Mouse (Mus musculus) G1E (cell line): ENCODE measurements at regions not wholly inside any gene's neighbourhood (a gene's known extent, or its start where the extent isn't known, plus 50 kb on each side); places are given as distances from the start of the nearest gene placed in this dataset.

Experiments used
- ATAC-seq: 2 replicates; pipeline ENCODE4 v1.8.0; 2016; ENCODE audit warnings: mild to moderate bottlenecking; ENCODE audit not compliant: insufficient number of reproducible peaks, poor library complexity, low FRiP score, severe bottlenecking; ENCODE audit errors: extremely low read depth
- DNase-seq: peaks from one replicate; pipeline ENCODE4 v3.0.0; 2012; ENCODE audit warnings: low spot score
- H3K27me3 ChIP-seq: 2 replicates; pipeline ENCODE4 v1.6.1; 2012; ENCODE audit warnings: mild to moderate bottlenecking, low read length, inconsistent platforms; ENCODE audit not compliant: insufficient read depth
- H3K36me3 ChIP-seq: replicated peaks from 2 replicates; pipeline ENCODE3; 2012; ENCODE audit warnings: mild to moderate bottlenecking, inconsistent platforms
- H3K4me1 ChIP-seq: 2 replicates; pipeline ENCODE4 v1.6.1; 2012; ENCODE audit warnings: low read depth, low read length, inconsistent platforms, mixed read lengths; ENCODE audit not compliant: insufficient read depth
- H3K4me3 ChIP-seq: 2 replicates; pipeline ENCODE4 v1.5.1; 2012; ENCODE audit warnings: low read depth, mild to moderate bottlenecking, inconsistent platforms, low read length, moderate library complexity, mixed read lengths
- H3K9me3 ChIP-seq: replicated peaks from 2 replicates; pipeline ENCODE4 v1.6.1; 2012; ENCODE audit warnings: inconsistent platforms
- CTCF ChIP-seq: IDR thresholded peaks from 2 replicates; pipeline ENCODE4 v1.5.1; 2012; ENCODE audit warnings: low read depth, low read length, inconsistent platforms, mixed read lengths
- GATA1 ChIP-seq: IDR thresholded peaks from 2 replicates; pipeline ENCODE4 v1.6.1; 2012; ENCODE audit warnings: borderline replicate concordance, low read length, inconsistent platforms, mixed read lengths
- GATA2 ChIP-seq: IDR thresholded peaks from 2 replicates; pipeline ENCODE4 v1.6.1; 2012; ENCODE audit warnings: low read depth, low read length, inconsistent platforms, borderline replicate concordance
- POLR2AphosphoS5 ChIP-seq: IDR thresholded peaks from 2 replicates; pipeline ENCODE4 v1.6.1; 2012; ENCODE audit warnings: low read depth, low read length, inconsistent platforms; ENCODE audit not compliant: insufficient replicate concordance
- TAL1 ChIP-seq: conservative IDR thresholded peaks from 2 replicates; pipeline ENCODE4 v1.6.1; 2012; ENCODE audit warnings: low read depth, low read length, inconsistent platforms, mixed read lengths

GRCm38 (mm10) chr1:141716953-141717352 is 1471.0 kb downstream of the Kcnt2 start:
- Histone ChIP-seq H3K36me3 (no peaks in the 10 kb centered on the region), H3K27me3 (no peaks in the 10 kb centered on the region), H3K9me3 (peaks cover 4% of the 10 kb centered on the region; the same call in 1 of the 2 replicates), H3K4me1 (no peaks in the 10 kb centered on the region), H3K4me3 (no peak overlapping the region)
- ATAC-seq (no peak), DNase-seq (no peak)
- TF ChIP-seq POLR2AphosphoS5: no peak
- TF ChIP-seq GATA1: no peak
- no peak for TF ChIP-seq TAL1
- no peak for TF ChIP-seq GATA2
- TF ChIP-seq CTCF: no peak

DNA sequence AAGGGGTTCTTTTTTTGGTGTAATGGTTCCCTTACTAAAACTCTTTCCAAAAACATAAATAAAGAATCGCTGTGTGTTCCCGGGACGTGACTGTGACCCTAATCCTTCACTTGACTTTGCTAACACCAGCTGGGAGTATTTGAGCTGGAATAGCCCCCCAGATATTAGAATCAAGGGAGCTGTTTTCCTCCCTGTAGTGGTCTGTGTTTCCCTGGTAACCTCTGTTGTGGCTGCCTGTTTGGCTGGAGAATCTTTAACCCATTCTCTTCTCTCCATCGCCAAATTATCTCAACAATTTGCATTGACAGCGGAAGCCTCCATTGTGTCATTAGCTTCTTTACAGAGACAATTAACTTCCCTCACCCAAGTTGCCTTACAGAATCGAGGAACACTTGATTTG is 1471.6 kb downstream of the Kcnt2 start:
- ATAC-seq: no peak
- peaks cover 2% of the 10 kb centered on the region; the same call in 1 of the 2 replicates for H3K9me3 ChIP-seq
- DNase-seq: no peak
- TF ChIP-seq GATA2 (no peak), TAL1 (no peak), POLR2AphosphoS5 (no peak), CTCF (no peak), GATA1 (no peak)
- H3K27me3 ChIP-seq: no peaks in the 10 kb centered on the region
- H3K4me3 ChIP-seq: no peak overlapping the region
- no peaks in the 10 kb centered on the region for H3K4me1 ChIP-seq
- H3K36me3 ChIP-seq: no peaks in the 10 kb centered on the region

DNA sequence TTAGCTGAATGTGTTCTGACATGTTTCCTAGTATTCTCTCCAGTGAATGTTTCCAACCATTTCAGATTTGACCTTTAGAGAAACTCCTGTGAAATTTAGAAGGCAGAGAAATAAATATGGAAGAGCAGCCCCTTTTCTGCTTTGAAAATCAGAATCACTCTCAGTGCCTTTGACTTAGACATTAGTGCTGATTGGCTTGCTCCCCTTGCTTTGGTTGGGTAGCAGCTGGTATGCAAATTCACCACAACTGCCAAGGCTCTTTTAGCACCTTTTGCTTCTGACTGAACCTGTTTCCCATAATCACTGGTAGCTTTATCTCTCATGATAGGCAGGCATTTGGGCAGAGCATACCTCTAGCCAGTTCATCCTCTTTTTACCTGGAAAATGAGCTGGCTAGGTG is 1495.3 kb downstream of the Kcnt2 start:
- H3K27me3 ChIP-seq: no peaks in the 10 kb centered on the region
- no peak overlapping the region for H3K4me3 ChIP-seq
- no peak for TF ChIP-seq GATA2
- TF ChIP-seq GATA1: no peak
- no peak for TF ChIP-seq TAL1
- no peak for TF ChIP-seq CTCF
- no peak for TF ChIP-seq POLR2AphosphoS5
- DNase-seq (no peak), ATAC-seq (no peak)
- H3K9me3 ChIP-seq: 0 out of 2 replicates have a peak, but pooled peaks cover 2% of the 10 kb centered on the region
- no peaks in the 10 kb centered on the region for H3K4me1 ChIP-seq
- H3K36me3 ChIP-seq: no peaks in the 10 kb centered on the region

GRCm38 (mm10) chr1:141776059-141776458 is 1530.1 kb downstream of the Kcnt2 start:
- Histone ChIP-seq H3K9me3 (peaks cover 4% of the 10 kb centered on the region), H3K27me3 (no peaks in the 10 kb centered on the region), H3K4me1 (no peaks in the 10 kb centered on the region), H3K4me3 (no peak overlapping the region), H3K36me3 (no peaks in the 10 kb centered on the region)
- ATAC-seq (no peak), DNase-seq (no peak)
- TF ChIP-seq POLR2AphosphoS5: no peak
- TF ChIP-seq TAL1: no peak
- no peak for TF ChIP-seq GATA2
- TF ChIP-seq CTCF: no peak
- TF ChIP-seq GATA1: no peak

DNA sequence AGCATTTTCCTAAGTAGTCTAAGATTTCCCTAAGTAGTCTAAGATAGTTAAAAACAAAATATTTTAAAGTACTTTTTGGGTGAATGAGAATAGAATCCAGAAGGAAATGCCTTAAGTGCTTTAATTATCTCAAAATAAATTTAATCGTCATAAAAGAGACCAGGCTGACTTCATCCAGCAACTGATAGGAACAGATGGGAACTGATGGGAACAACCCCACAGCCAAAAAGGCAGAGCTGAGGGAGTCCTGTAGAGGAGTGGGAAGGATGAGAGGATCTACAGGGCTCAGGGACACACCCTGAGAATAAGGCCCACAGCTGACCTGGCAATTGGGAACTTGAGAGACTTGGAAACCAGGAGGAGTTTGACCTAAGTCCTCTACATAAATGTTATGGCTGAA is 1537.4 kb downstream of the Kcnt2 start:
- Histone ChIP-seq H3K36me3 (no peaks in the 10 kb centered on the region), H3K27me3 (no peaks in the 10 kb centered on the region), H3K4me3 (no peak overlapping the region), H3K4me1 (no peaks in the 10 kb centered on the region), H3K9me3 (peaks cover 7% of the 10 kb centered on the region)
- ATAC-seq (no peak), DNase-seq (no peak)
- TF ChIP-seq CTCF (no peak), TAL1 (no peak), GATA1 (no peak), POLR2AphosphoS5 (no peak), GATA2 (no peak)

DNA sequence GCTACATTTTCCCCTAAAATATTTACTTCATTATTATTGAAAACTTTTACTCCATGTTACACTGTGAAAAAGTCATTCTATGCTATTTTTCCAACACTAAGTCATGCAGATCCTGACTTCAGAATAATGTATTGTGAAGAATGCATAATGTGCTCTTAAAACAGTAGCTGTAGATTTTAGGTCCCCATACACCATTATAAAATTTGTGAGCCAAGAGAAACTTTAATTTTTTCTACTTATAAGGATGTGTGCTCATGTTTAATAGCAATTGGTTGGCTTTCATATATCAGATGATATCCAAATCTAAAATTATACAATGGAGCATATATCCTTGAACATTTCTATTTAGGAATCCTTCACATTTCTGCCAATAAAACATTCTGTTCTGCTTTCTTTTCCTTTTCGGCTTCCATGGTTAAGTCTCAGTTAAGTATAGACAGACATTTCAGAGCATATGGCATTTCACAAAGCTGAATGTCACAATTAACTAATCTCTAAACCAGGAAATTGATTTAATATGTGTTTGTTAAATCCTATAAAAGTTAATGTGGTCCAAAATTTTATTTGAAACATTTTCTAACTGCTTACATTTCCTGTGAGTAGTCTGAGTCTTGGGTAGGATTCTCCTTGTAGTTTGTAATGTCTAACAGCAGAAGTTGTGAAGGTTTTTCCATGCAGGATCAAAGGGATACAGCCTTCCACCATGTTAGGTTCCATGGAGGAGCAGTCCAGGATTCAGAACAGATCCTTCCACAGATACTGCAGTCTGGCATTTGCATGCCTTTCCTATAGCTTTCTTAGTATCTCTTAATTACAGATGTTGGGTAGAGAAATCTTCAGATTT is 1567.6 kb downstream of the Kcnt2 start:
- Histone ChIP-seq H3K4me1 (no peaks in the 10 kb centered on the region), H3K4me3 (no peak overlapping the region), H3K36me3 (no peaks in the 10 kb centered on the region), H3K27me3 (no peaks in the 10 kb centered on the region), H3K9me3 (peaks cover 7% of the 10 kb centered on the region)
- no peak for ATAC-seq
- TF ChIP-seq POLR2AphosphoS5 (no peak), GATA1 (no peak), CTCF (no peak), GATA2 (no peak), TAL1 (no peak)
- DNase-seq: no peak

GRCm38 (mm10) chr1:141831444-141831843 is 1585.5 kb downstream of the Kcnt2 start:
- ATAC-seq (no peak), DNase-seq (no peak)
- Histone ChIP-seq H3K36me3 (no peaks in the 10 kb centered on the region), H3K4me1 (no peaks in the 10 kb centered on the region), H3K27me3 (no peaks in the 10 kb centered on the region), H3K9me3 (no peaks in the 10 kb centered on the region; the same call in 1 of the 2 replicates), H3K4me3 (no peak overlapping the region)
- TF ChIP-seq TAL1 (no peak), GATA2 (no peak), POLR2AphosphoS5 (no peak), GATA1 (no peak), CTCF (no peak)
